Mouse (Mus musculus): ENCODE data around the gene Fbxl20. TPM values are rescaled to one million over a fixed set of nuclear protein-coding genes. Genes with fewer than 3 reads are reported as not detected.
"Not testable (repeated sequence)": the region's sequence is repeated elsewhere in the genome, so short reads cannot be mapped to it uniquely, and the experiment has no call there.

The Fbxl20 gene
- 21.6 TPM in 2 replicates for polyA plus RNA-seq (2012; rRNA removed)

GRCm38 (mm10) chr11:98149786-98150624 lies at the start of gene Fbxl20:
Fbxl20 (minus strand) TSS chr11:98150403.
- DNase-seq (ENCODE audit: low read depth): peak; percentile 47

GRCm38 (mm10) chr11:98192901-98193805 lies 43.0 kb upstream of the Fbxl20 start, which contains the start of gene Med1:
Med1 (minus strand) TSS chr11:98193293.
- peak; percentile 70 for DNase-seq (ENCODE audit: low read depth)

GRCm38 (mm10) chr11:98190820-98191219 lies 40.6 kb upstream of the Fbxl20 start:
- no peak for DNase-seq (ENCODE audit: low read depth)

GRCm38 (mm10) chr11:98187640-98188395 lies 37.6 kb upstream of the Fbxl20 start:
- DNase-seq (ENCODE audit: low read depth): no peak

- not testable (repeated sequence) for DNase-seq (ENCODE audit: low read depth)
Measured at GRCm38 (mm10) chr11:98182149-98182548, 31.9 kb upstream of the Fbxl20 start.

GRCm38 (mm10) chr11:98168400-98168799 lies 18.2 kb upstream of the Fbxl20 start:
- DNase-seq (ENCODE audit: low read depth): no peak

- no peak for DNase-seq (ENCODE audit: low read depth)
Measured at GRCm38 (mm10) chr11:98155094-98155493, 4.9 kb upstream of the Fbxl20 start.

- no peak for DNase-seq (ENCODE audit: low read depth)
Measured at GRCm38 (mm10) chr11:98150625-98151156, 488 bp upstream of the Fbxl20 start.

- no peak for DNase-seq (ENCODE audit: low read depth)
Measured at GRCm38 (mm10) chr11:98149304-98149750, 876 bp downstream of the Fbxl20 start.

- DNase-seq (ENCODE audit: low read depth): no peak
Measured at GRCm38 (mm10) chr11:98148551-98149301, 1.5 kb downstream of the Fbxl20 start.

GRCm38 (mm10) chr11:98145856-98146255 lies 4.3 kb downstream of the Fbxl20 start:
- no peak for DNase-seq (ENCODE audit: low read depth)

GRCm38 (mm10) chr11:98142545-98142944 lies 7.7 kb downstream of the Fbxl20 start:
- no peak for DNase-seq (ENCODE audit: low read depth)

GRCm38 (mm10) chr11:98138894-98139293 lies 11.3 kb downstream of the Fbxl20 start:
- DNase-seq (ENCODE audit: low read depth): no peak

GRCm38 (mm10) chr11:98137836-98138235 lies 12.4 kb downstream of the Fbxl20 start:
- DNase-seq (ENCODE audit: low read depth): no peak

GRCm38 (mm10) chr11:98134951-98135350 lies 15.3 kb downstream of the Fbxl20 start:
- no peak for DNase-seq (ENCODE audit: low read depth)

- DNase-seq (ENCODE audit: low read depth): no peak
Measured at GRCm38 (mm10) chr11:98123424-98123823, 26.8 kb downstream of the Fbxl20 start.

- DNase-seq (ENCODE audit: low read depth): no peak
Measured at GRCm38 (mm10) chr11:98114363-98114762, 35.8 kb downstream of the Fbxl20 start.

- no peak for DNase-seq (ENCODE audit: low read depth)
Measured at GRCm38 (mm10) chr11:98113504-98113903, 36.7 kb downstream of the Fbxl20 start.

GRCm38 (mm10) chr11:98109706-98110105 lies 40.5 kb downstream of the Fbxl20 start:
- no peak for DNase-seq (ENCODE audit: low read depth)

- no peak for DNase-seq (ENCODE audit: low read depth)
Measured at GRCm38 (mm10) chr11:98101332-98101731, 48.9 kb downstream of the Fbxl20 start.

GRCm38 (mm10) chr11:98090583-98090982 lies 59.6 kb downstream of the Fbxl20 start:
- DNase-seq (ENCODE audit: low read depth): no peak

Measured in gonadal fat pad, adult 2 months (tissue).